10 mouse cellular contexts compared by ENCODE assay signal in the genomic region with DNA sequence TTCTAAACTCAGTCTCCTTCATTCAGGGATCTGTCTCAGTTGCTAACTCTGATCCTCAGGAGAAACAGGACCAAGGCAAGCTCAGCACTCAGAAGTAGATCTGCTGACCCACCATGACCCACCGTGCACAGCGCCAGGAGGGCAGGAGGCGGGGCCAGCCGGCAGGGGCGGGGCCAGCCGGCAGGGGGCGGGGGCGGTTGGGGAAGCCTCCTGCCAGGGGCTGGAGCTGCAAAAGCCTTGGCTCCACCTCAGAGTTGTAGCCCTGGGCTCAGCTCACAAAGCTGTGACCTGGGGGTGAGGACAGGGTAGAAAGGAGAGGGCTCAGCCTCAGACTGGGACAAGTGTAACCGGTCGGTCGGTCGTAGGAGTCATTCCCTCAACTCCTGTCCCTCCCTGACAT. TPM values are rescaled to one million over a fixed set of nuclear protein-coding genes. Genes with fewer than 3 reads are reported as not detected.
DNase-seq lines count a peak whose midpoint lies in the region; ATAC-seq and TF ChIP-seq lines count a peak whose summit lies in the region.
"Had no signal": no experiment of that assay in that cellular context is flagged by ENCODE, and none has a peak within 500 bp of the region (broad histone marks: within the 10 kb centered on the region; RNA-seq: fewer than 3 reads in every experiment).

No protein-coding gene starts in this region.

- peaks cover 67% of the 10 kb centered on the region for H3K4me1 ChIP-seq in heart, embryonic 10.5 days
- H3K4me1 ChIP-seq in lung, postnatal 0 days (ENCODE audit: insufficient read depth, low read depth, low read length), result no peaks in the 10 kb centered on the region
- peaks cover 79% of the 10 kb centered on the region for H3K4me1 ChIP-seq in neural tube, embryonic 12.5 days

- H3K27ac ChIP-seq in heart, embryonic 10.5 days, result peak overlapping the region; percentile 30; the same call in 1 of the 2 replicates
- no peak overlapping the region for H3K27ac ChIP-seq in lung, postnatal 0 days (ENCODE audit: low read length)
- H3K27ac ChIP-seq in neural tube, embryonic 12.5 days, result no peak overlapping the region

- H3K9ac ChIP-seq in lung, postnatal 0 days (replicated peaks; ENCODE audit: low read depth), result no peak overlapping the region
- H3K9ac ChIP-seq in neural tube, embryonic 12.5 days, result no peak overlapping the region

- 0 out of 2 replicates have a peak overlapping the region, but pooled peaks have one; percentile 13 for H3K4me3 ChIP-seq in heart, embryonic 10.5 days
- H3K4me3 ChIP-seq in lung, postnatal 0 days (ENCODE audit: low read depth, low read length), result no peak overlapping the region
- no peak overlapping the region for H3K4me3 ChIP-seq in neural tube, embryonic 12.5 days

- no peak for TF ChIP-seq EP300 in lung, postnatal 0 days (IDR thresholded peaks at IDR 0.05)

- H3K27me3 ChIP-seq in heart, embryonic 10.5 days (ENCODE audit: insufficient read depth, poor library complexity, severe bottlenecking), result 0 out of 2 replicates have a peak, but pooled peaks cover 4% of the 10 kb centered on the region
- H3K27me3 ChIP-seq in lung, postnatal 0 days (replicated peaks; ENCODE audit: insufficient read depth, low read length), result no peaks in the 10 kb centered on the region
- no peaks in the 10 kb centered on the region for H3K27me3 ChIP-seq in neural tube, embryonic 12.5 days (replicated peaks)

- no peak for TF ChIP-seq CTCF in lung, postnatal 0 days (IDR thresholded peaks at IDR 0.05)

- intact Hi-C loops in heart, postnatal 36 days (cut with DNase I), result no loop called here

- no peak for DNase-seq in heart, embryonic 10.5 days (ENCODE audit: low spot score)
- no peak for DNase-seq in heart, postnatal 36 days
- DNase-seq in lung, postnatal 0 days (ENCODE audit: low spot score), result no peak
- no peak for DNase-seq in lung, postnatal 25 days (ENCODE audit: low spot score)
- no peak for DNase-seq in spleen, adult 12 weeks (ENCODE audit: low spot score)
- no peak for DNase-seq in urinary bladder, postnatal 25 days (ENCODE audit: low spot score)
- DNase-seq: kidney, postnatal 14 days; right cerebral cortex, postnatal 14 days had no signal

- H3K9me3 ChIP-seq in heart, embryonic 10.5 days, result no peaks in the 10 kb centered on the region
- H3K9me3 ChIP-seq in lung, postnatal 0 days (ENCODE audit: low read length), result no peaks in the 10 kb centered on the region
- no peaks in the 10 kb centered on the region for H3K9me3 ChIP-seq in neural tube, embryonic 12.5 days

- H3K36me3 ChIP-seq in heart, embryonic 10.5 days, result no peaks in the 10 kb centered on the region
- H3K36me3 ChIP-seq in lung, postnatal 0 days (ENCODE audit: insufficient read depth, low read length), result no peaks in the 10 kb centered on the region
- no peaks in the 10 kb centered on the region for H3K36me3 ChIP-seq in neural tube, embryonic 12.5 days

- ATAC-seq in lung, postnatal 0 days, result peak; percentile 62
- ATAC-seq in granulocyte monocyte progenitor cell, adult 5-6 weeks (replicated peaks; ENCODE audit: poor library complexity, severe bottlenecking), result peak; percentile 24
- 0 out of 2 replicates have a peak, but pooled peaks have one; percentile 3 for ATAC-seq in neural tube, embryonic 12.5 days (ENCODE audit: low FRiP score, low read depth)

- 9% methylated on average over 12 of the region's 12 CpGs for WGBS in heart, embryonic 10.5 days
- WGBS in lung, postnatal 0 days, result 20% methylated on average over 7 of the region's 12 CpGs
- 4% methylated on average over 12 of the region's 12 CpGs for WGBS in neural tube, embryonic 12.5 days

- H3K4me2 ChIP-seq in lung, postnatal 0 days (replicated peaks; ENCODE audit: low read depth, low read length), result no peak overlapping the region
- 0 out of 2 replicates have a peak overlapping the region, but pooled peaks have one; percentile 1 for H3K4me2 ChIP-seq in neural tube, embryonic 12.5 days (replicated peaks)

RNA-seq across cellular contexts. Expression of gene Prex1, which starts 38.9 kb away (rescaled TPM):
- polyA plus RNA-seq in heart, embryonic 10.5 days (2016; fragmentation: Nextera tagmentation; extraction: Ambion mirVana), result 10.9 and 13.2 TPM in 2 replicates
- total RNA-seq in heart, postnatal 36 days (2021), result 1 to 10 TPM; 5.7 to 6.1 TPM
- 6.9 and 7.5 TPM in 2 replicates for polyA plus RNA-seq in lung, postnatal 0 days (2015; fragmentation: Nextera tagmentation; extraction: Ambion mirVana)
- total RNA-seq in granulocyte monocyte progenitor cell, adult 5-6 weeks (2014; fragmentation: Nextera tagmentation), result 29.4 and 39.0 TPM in 2 replicates
- 13.4 and 15.6 TPM in 2 replicates for total RNA-seq in granulocyte monocyte progenitor cell, adult 5-6 weeks (2017)
- polyA plus RNA-seq in neural tube, embryonic 12.5 days (2016; fragmentation: Nextera tagmentation; extraction: Ambion mirVana), result 45.3 and 47.8 TPM in 2 replicates

Comparison
In these comparisons a context has a peak if more than half of its experiments do, and no peak if none do; other contexts are left out.
1. ATAC-seq: peak in every context shown above with its lines; median percentile 62 in lung, postnatal 0 days; 24 in granulocyte monocyte progenitor cell, adult 5-6 weeks; 3 in neural tube, embryonic 12.5 days.